Mouse (Mus musculus) cerebellum, adult 2 months (tissue): Measurements from ENCODE around the gene Dapp1.

Source experiments
- CTCF ChIP-seq: fragments of 200-500 bp; IDR thresholded peaks from 2 replicates; pipeline ENCODE4 v1.5.1; 2011; ENCODE audit warnings: low read depth, mild to moderate bottlenecking, control low read depth, low read length, moderate library complexity, borderline replicate concordance; ENCODE audit not compliant: insufficient read depth
- POLR2A ChIP-seq: fragments of 200-500 bp; IDR thresholded peaks from 2 replicates; pipeline ENCODE4 v1.6.1; 2011; ENCODE audit warnings: low read length, control low read depth, borderline replicate concordance; ENCODE audit not compliant: insufficient read depth

- TF ChIP-seq CTCF (no peak), POLR2A (no peak)
These were observed 25.7 kb downstream of the Dapp1 start for GRCm38 (mm10) chr3:137955560-137956081.
